Mouse (Mus musculus): ENCODE data around the gene Iqschfp.

DNA sequence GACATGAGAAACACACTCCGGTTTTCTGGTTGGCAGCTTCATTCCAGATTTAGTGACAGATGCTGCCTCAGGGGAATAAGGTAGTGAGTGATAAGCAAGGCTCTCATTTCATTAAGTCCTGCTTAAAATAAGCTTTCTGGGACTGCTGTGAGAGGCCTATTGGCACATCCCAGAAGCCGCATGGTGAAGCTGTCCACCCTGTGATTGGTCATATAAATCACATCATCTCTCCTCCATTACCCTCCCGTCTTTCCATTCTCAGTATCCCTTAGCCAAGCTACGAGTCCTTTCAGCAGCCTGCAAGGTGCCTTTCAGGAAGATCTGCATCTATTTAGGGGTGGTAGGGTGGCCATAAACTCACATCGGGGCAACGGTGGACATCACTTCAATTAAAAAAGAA, 458.6 kb downstream of the Iqschfp start:
- no peak for TF ChIP-seq POLR2A (IDR thresholded peaks at IDR 0.05; ENCODE audit: extremely low read depth, insufficient read depth, low read length)
- TF ChIP-seq CTCF (IDR thresholded peaks at IDR 0.05; ENCODE audit: low read depth, low read length) = no peak
